Mouse (Mus musculus): ENCODE measurements around the gene Gpld1.

Gpld1 gene

GRCm38 (mm10) chr13:24942512-24943282 lies at the start of gene Gpld1:
Gene Gpld1, plus strand, starts transcription at chr13:24943152.
- peak; percentile 46 for DNase-seq (ENCODE audit: low spot score)

GRCm38 (mm10) chr13:24893880-24894279 lies 49.1 kb upstream of the Gpld1 start:
- no peak for DNase-seq (ENCODE audit: low spot score)

GRCm38 (mm10) chr13:24901916-24902315 lies 41.0 kb upstream of the Gpld1 start:
- DNase-seq (ENCODE audit: low spot score): no peak

GRCm38 (mm10) chr13:24903412-24903811 lies 39.5 kb upstream of the Gpld1 start:
- no peak for DNase-seq (ENCODE audit: low spot score)

- no peak for DNase-seq (ENCODE audit: low spot score)
Measured at GRCm38 (mm10) chr13:24905422-24905821, 37.5 kb upstream of the Gpld1 start.

- DNase-seq (ENCODE audit: low spot score): no peak
Measured at GRCm38 (mm10) chr13:24906831-24907570, 36.0 kb upstream of the Gpld1 start.

DNA sequence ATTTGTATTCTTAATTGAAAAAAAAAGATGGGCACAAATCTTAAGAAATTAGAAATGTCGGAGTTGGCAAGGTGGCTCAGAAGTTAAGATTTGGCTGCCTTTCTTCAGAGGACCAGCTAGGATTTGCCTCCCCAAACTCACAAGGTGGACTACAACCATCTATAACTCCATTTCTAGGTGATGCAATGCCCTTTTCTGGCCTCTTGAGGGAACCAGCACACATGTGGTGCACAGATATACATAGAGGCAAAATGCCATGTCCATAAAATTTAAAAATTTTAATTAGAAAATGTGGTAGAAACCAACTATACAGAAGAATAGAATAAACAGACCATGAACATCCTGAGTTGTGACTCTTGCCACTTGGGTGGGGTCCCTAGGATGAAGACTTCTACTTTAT lies 33.8 kb upstream of the Gpld1 start:
- DNase-seq (ENCODE audit: low spot score): no peak

- DNase-seq (ENCODE audit: low spot score): no peak
Measured at GRCm38 (mm10) chr13:24913576-24913975, 29.4 kb upstream of the Gpld1 start.

- no peak for DNase-seq (ENCODE audit: low spot score)
Measured at GRCm38 (mm10) chr13:24914915-24915314, 28.0 kb upstream of the Gpld1 start.

- no peak for DNase-seq (ENCODE audit: low spot score)
Measured at GRCm38 (mm10) chr13:24915831-24916230, 27.1 kb upstream of the Gpld1 start.

GRCm38 (mm10) chr13:24920333-24920977 lies 22.5 kb upstream of the Gpld1 start:
- DNase-seq (ENCODE audit: low spot score): no peak

DNA sequence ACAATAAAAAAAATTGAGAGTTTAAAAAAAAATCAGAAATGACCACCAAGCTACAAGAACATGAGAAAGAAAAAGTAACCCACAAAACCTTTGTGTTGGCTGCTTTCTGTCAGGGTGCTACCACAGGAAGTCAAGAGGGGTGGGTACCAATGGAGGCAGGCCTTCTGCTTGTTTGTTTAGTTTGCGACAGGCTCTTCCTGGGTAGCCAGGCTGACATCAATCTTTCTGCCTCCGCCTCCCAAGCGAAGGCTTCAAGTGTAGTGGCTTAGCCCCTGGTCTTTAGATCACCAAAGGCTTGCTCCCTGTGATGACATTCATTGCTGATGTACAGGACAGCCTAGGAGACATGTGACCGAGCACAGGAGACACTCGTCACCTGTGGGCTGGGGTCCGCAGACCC lies 21.7 kb upstream of the Gpld1 start:
- DNase-seq (ENCODE audit: low spot score): no peak

DNA sequence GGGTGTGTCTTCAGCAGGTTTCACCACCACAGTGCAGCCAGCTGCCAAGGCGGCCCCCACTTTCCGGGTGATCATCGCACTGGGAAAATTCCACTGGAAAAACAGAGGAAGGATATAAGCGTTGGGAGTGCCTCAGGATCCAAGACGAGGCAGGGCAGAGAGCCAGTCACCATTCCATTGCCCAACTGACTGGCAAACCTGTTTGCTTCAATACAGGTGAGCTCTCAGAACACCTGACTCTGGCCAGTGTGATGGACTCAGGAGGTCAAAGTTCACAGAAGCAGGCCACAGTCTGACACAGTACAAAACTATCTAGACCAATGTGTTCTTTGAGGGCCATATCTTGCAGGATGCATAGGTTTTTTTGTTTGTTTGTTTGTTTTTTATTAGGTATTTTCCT lies 19.0 kb upstream of the Gpld1 start:
- no peak for DNase-seq (ENCODE audit: low spot score)

- DNase-seq (ENCODE audit: low spot score): no peak
Measured at GRCm38 (mm10) chr13:24930591-24930990, 12.4 kb upstream of the Gpld1 start.

DNA sequence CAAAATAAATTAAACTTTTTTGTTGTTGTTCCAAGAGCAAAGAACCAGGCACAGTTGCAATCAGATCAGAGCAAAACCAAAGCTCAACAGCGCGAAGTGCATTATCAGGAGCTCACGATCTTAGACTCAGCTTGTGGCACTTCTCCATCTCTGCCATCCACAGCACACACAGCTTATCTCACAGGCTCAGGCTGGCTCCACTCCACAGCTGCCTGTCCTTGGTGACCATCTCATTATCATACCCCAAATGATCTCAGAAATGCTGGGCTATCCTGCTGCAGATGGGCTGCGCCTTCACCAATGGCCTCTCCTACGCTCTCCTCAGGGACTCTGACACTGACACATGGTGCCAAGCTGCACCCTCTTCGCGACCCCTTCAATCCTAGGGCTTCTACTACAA lies 9.8 kb upstream of the Gpld1 start:
- no peak for DNase-seq (ENCODE audit: low spot score)

- no peak for DNase-seq (ENCODE audit: low spot score)
Measured at GRCm38 (mm10) chr13:24936772-24937107, 6.2 kb upstream of the Gpld1 start.

DNA sequence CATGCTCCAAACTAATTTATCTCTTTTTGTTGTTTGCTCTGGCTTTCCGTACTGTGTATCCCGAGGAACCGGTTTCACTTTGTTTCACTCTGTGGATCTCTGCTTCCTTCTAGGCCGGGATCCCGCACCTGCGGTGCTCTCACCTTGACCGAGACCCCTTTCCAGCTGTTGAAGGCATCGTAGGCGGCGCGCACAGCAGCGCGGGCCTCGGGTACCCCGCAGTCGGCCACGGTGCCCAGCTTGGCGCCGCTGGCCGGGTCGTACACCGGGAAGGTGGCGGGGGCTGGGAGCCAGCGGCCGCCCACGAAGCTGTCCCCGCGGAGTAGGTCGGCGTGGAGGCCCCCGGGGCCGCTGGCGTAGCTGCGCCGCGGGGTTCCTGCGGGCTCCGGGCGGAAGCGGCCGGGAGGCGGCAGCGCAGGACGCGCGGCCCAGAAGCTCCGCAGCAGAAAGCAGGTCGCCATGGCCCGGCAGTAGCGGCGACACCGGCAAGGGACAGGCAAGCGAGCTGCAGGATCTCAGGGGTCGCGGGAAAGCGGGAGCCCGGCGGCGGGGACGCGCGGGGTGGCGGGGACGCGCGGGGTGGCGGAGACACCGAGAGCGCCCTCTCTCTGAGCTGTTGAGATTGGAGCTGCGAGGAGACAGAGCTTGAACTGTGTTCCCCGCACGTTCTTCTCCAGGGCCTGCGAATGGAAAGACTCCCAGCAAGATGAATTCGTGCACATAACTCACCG lies 5.7 kb upstream of the Gpld1 start, which contains the start of gene Aldh5a1:
Gene Aldh5a1, minus strand, starts transcription at position 554 of the 731 bp plus-strand sequence.
- peak; percentile 76 for DNase-seq (ENCODE audit: low spot score)

- no peak for DNase-seq (ENCODE audit: low spot score)
Measured at GRCm38 (mm10) chr13:24937839-24938166, 5.1 kb upstream of the Gpld1 start.

DNA sequence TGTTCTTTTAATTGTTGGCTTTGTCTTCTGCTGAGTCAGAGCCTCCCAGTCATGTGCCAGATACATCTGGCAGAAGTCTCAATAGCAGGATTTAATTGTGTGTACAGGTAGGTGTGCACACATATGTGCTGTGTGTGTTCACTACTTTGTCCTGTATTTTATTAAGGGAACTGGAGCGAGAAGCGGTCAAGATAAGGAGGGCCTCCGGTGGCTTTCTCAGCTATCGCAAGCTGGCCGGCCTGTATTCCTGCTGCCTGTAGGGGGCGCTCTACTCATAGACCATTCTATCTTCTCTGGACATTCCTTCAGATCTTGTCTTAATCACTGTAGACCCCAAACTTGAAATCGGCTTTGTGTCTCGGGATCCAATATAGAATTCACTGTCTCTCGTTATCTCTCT lies 4.3 kb upstream of the Gpld1 start:
- peak; percentile 84 for DNase-seq (ENCODE audit: low spot score)

- no peak for DNase-seq (ENCODE audit: low spot score)
Measured at GRCm38 (mm10) chr13:24939472-24939871, 3.5 kb upstream of the Gpld1 start.

DNA sequence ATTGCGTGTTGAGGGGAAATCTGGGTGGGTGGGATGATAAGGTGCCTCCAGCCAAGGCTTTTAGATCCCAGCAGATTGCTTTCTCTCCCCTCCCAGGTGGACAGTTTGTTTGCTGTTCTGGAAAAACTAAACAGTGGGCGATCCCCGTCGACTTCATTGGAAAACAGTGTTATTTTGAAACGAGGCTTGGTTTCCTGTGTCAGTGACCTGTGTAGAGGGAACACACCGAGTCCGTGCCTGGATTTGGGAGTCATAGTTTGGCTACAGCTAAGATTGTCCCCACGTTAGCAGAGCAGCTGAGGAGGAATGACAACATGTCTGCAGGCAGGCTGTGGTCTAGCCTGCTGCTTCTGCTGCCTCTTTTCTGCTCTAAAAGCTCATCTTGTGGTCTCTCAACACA lies 351 bp downstream of the Gpld1 start:
- DNase-seq (ENCODE audit: low spot score): no peak

- DNase-seq (ENCODE audit: low spot score): peak; percentile 23
Measured at GRCm38 (mm10) chr13:24945567-24945966, 2.6 kb downstream of the Gpld1 start.

Data from layer of hippocampus, adult 11-12 months (tissue).